Mouse (Mus musculus) megakaryocyte, embryonic 14.5 days (primary cell): ENCODE measurements around the gene Zbtb4.

ENCODE experiments used
- FLI1 ChIP-seq: IDR thresholded peaks from 2 replicates; pipeline ENCODE4 v1.6.1; 2012; ENCODE audit warnings: low read length, inconsistent platforms, mixed read lengths
- GATA1 ChIP-seq: IDR thresholded peaks from 3 replicates; pipeline ENCODE4 v1.6.1; 2012; ENCODE audit warnings: mixed read lengths, low read length, inconsistent platforms, borderline replicate concordance

GRCm38 (mm10) chr11:69729063-69729462 lies 36.6 kb upstream of the Zbtb4 start:
- TF ChIP-seq FLI1: no peak
- no peak for TF ChIP-seq GATA1
